Mouse (Mus musculus) lung, embryonic 16.5 days (tissue): ENCODE results near the gene Narf. TPM values are rescaled to one million over a fixed set of nuclear protein-coding genes. Genes with fewer than 3 reads are reported as not detected.

ENCODE experiments used
- ATAC-seq: fragments of 200-750 bp; cut with Nextera tagmentation; 2 replicates; pipeline ENCODE4 v1.8.0; 2017; ENCODE audit warnings: low read depth, mild to moderate bottlenecking, moderate library complexity
- H3K27ac ChIP-seq: fragments of 300-500 bp; sonication (generic); 2 replicates; pipeline ENCODE4 v1.5.1; 2014; ENCODE audit warnings: mild to moderate bottlenecking, control low read depth, low read length
- H3K27me3 ChIP-seq: fragments of 300-500 bp; sonication (generic); 2 replicates; pipeline ENCODE4 v1.6.1; 2014; ENCODE audit warnings: low read depth, low read length, mixed read lengths; ENCODE audit not compliant: control insufficient read depth, insufficient read depth
- H3K36me3 ChIP-seq: fragments of 300-500 bp; sonication (generic); 2 replicates; pipeline ENCODE4 v1.6.1; 2014; ENCODE audit warnings: low read length; ENCODE audit not compliant: control insufficient read depth, insufficient read depth
- H3K4me1 ChIP-seq: fragments of 300-500 bp; sonication (generic); replicated peaks from 2 replicates; pipeline ENCODE4 v1.6.1; 2014; ENCODE audit warnings: low read length, mixed read lengths; ENCODE audit not compliant: control insufficient read depth, insufficient read depth
- H3K4me2 ChIP-seq: fragments of 300-500 bp; sonication (generic); 2 replicates; pipeline ENCODE4 v1.6.1; 2014; ENCODE audit warnings: low read depth, low read length, control low read depth
- H3K4me3 ChIP-seq: fragments of 300-500 bp; sonication (generic); 2 replicates; pipeline ENCODE4 v1.5.1; 2014; ENCODE audit warnings: mild to moderate bottlenecking, low read length, control low read depth
- H3K9ac ChIP-seq: fragments of 300-500 bp; sonication (generic); 2 replicates; pipeline ENCODE4 v1.6.1; 2014; ENCODE audit warnings: low read length, control low read depth
- H3K9me3 ChIP-seq: fragments of 300-500 bp; sonication (generic); 2 replicates; pipeline ENCODE4 v1.6.1; 2016; ENCODE audit warnings: low read length; ENCODE audit not compliant: control insufficient read depth
- WGBS: fragments of 180-500 bp; shearing (Covaris S2); extraction: QIAGEN DNeasy Blood & Tissue Kit; methylation state at CpG from one replicate; pipeline ENCODE4 v1.1.7; 2014; 5-methylcytosine and 5-hydroxymethylcytosine counted together
- polyA plus RNA-seq: library from polyadenylated mRNA; unstranded; fragments of >200 nt; fragmentation: Nextera tagmentation; extraction: Ambion mirVana; gene quantifications from 2 replicates; pipeline ENCODE4 v1.2.1, GENCODE M21; 2015

The Narf gene
- polyA plus RNA-seq, 1 experiment from 2014 or later = 53.6 TPM

DNA sequence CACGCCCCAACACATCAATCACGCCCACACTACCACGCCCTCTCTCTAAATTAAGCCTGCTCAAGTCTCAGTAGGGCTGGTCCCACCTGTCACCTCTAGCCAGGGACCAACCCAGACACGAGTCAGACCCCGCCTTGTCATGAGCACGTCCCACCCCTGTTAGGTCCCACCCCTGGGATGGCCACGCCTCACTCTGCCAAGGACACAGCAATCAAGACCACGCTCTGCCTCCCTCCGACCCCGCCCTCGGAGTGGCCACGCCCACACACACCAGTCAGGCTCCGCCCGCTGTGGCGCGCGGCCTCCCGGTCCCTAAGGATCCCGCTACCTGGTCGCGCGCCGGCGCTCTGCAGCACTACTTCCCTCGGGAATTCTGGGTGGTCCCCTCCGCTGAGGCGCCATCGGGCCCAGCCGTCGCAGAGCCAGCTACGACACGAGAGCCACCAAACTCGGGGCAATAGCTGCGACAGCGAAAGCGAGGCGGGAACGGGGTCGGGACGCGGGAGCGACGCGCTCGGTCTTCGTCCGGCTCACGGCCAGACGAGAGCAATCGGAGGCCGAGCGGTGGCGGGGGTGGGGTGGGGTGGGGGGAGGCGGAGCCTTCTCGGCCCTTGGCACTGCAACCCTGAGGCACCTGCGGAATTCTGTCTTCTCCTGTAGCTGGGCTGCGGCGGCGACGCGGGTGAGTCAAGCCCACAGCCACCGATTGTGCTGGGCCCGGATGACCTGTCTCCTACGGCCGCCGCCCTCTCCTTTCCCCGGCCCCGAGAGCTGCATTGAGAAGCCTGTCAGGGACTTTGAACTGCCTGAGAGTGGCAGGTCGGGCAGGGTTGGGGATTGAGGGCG, 32.7 kb upstream of the Narf start, which contains the start of the genes Hexdc and Ogfod3:
Hexdc (plus strand) TSS at position 273 of the 846 bp plus-strand sequence.
Ogfod3 (minus strand) TSS at position 551 of the 846 bp plus-strand sequence.
- under 1% methylated on average over 54 of the region's 70 CpGs for WGBS

DNA sequence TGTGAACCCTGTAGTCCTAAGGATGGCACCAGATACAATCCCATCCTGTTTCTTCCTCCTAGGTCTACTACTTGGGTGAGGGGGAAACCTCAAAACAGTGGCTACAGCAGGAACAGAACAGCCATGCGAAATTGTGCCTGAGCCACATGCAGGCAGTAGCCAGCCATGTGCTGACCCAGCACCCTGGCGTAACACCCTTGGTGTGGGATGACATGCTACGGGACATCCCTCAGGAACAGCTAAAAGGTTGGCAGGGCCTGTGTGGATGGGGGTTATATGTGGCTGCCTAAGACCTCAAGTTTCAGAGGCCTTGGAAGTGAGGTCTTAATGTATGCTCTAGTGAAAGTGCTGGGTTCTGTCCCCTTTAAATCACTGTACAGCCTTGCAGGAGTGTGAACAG, 20.2 kb upstream of the Narf start:
- peaks cover 13% of the 10 kb centered on the region for H3K36me3 ChIP-seq
- 94% methylated on average over 3 of the region's 3 CpGs for WGBS
- H3K9ac ChIP-seq = no peak overlapping the region
- no peaks in the 10 kb centered on the region for H3K9me3 ChIP-seq
- H3K27me3 ChIP-seq = no peaks in the 10 kb centered on the region
- no peak for ATAC-seq
- no peaks in the 10 kb centered on the region for H3K4me1 ChIP-seq
- no peak overlapping the region for H3K4me2 ChIP-seq
- H3K4me3 ChIP-seq = no peak overlapping the region
- H3K27ac ChIP-seq = no peak overlapping the region

More for the DNA sequence above, 32.7 kb upstream of the Narf start, which contains the start of the genes Hexdc and Ogfod3:
- peak within 1 kb of the TSS; percentile 73 for H3K9ac ChIP-seq
- peak; percentile 98 for ATAC-seq
- H3K36me3 ChIP-seq = peaks cover 5% of the 10 kb centered on the region; the same call in 1 of the 2 replicates
- H3K27me3 ChIP-seq = no peaks in the 10 kb centered on the region
- H3K4me1 ChIP-seq = peaks cover 17% of the 10 kb centered on the region
- H3K4me2 ChIP-seq = peak within 1 kb of the TSS; percentile 86
- H3K4me3 ChIP-seq = peak within 1 kb of the TSS; percentile 65
- no peaks in the 10 kb centered on the region for H3K9me3 ChIP-seq
- H3K27ac ChIP-seq = peak within 1 kb of the TSS; percentile 80

DNA sequence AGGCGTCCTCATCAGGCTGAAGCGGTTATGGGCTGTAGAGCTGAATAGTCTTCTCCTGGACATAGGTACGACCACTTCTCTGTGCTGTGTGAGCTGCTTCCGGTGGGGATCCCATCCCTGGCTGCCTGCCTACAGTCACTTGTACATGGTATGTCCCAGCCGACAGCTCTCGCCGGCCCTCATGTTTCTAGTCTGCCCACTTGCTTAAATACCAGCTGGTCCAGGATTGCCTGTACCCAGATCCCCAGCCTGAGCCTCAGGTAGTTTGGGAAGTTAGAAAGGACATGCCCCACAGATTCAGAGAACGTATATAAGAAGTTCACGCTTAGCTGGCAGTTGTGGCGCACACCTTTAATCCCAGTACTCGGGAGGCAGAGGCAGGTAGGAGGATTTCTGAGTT, 17.3 kb upstream of the Narf start:
- Histone ChIP-seq H3K4me1 (no peaks in the 10 kb centered on the region), H3K27ac (no peak overlapping the region), H3K9me3 (no peaks in the 10 kb centered on the region), H3K36me3 (peaks cover 22% of the 10 kb centered on the region), H3K9ac (no peak overlapping the region), H3K27me3 (no peaks in the 10 kb centered on the region), H3K4me2 (no peak overlapping the region), H3K4me3 (no peak overlapping the region)
- ATAC-seq = no peak
- WGBS = 87% methylated on average over 11 of the region's 11 CpGs

DNA sequence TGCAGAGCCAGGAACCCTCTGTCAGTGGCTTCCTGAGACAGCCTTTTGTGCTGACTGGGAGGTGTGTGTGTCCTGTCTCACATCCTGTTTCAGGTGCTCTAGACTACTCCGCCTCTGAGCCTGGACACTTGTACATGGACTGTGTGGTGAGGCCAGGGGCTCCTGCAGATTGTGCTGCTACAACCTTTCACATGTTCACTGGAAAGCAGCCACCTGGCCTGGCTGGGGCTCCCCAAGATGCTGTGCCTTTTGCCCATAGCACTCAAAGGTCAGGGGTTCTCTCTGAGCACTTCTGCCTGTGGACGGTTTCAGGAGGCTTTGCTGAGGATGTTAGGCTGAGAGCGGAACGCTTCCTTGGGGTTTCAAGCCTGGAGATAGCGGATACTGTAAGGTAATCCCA, 16.3 kb upstream of the Narf start:
- H3K9me3 ChIP-seq = no peaks in the 10 kb centered on the region
- ATAC-seq = no peak
- H3K36me3 ChIP-seq = peaks cover 31% of the 10 kb centered on the region
- WGBS = 85% methylated on average over 5 of the region's 5 CpGs
- H3K27ac ChIP-seq = no peak overlapping the region
- no peak overlapping the region for H3K4me2 ChIP-seq
- no peaks in the 10 kb centered on the region for H3K4me1 ChIP-seq
- H3K9ac ChIP-seq = no peak overlapping the region
- no peak overlapping the region for H3K4me3 ChIP-seq
- no peaks in the 10 kb centered on the region for H3K27me3 ChIP-seq

DNA sequence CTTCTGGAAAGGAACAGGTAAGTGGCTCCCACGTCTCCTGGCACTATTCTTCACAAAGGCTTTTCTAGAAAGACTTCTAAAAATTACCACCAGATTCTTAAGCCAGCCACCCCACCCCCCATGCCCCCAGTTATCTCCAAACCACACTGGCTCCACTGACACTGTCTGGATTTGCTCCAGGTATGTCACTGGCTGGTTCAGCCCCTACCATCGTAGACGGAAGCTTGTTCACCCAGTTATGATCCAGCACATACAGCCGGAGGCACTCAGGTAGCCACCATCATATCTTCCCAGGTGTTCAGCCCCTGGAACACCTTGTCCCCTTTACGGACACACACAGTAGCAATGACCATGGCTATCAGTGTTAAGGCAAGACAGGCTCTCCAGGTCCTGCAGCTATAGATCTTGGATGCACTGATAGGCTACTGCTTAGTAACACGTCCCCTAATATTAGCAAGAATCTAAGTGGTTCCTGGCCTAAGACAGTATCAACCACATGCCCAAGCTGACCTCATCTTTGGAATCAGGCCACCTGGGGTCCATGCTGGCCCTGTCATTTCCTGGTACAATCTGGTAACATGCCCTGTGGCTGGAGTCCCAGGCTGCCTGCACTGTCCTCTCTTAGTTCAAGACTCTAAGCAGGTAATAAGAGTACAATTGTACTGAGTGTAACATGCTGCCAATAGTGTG, 15.6 kb upstream of the Narf start:
- Histone ChIP-seq H3K36me3 (peaks cover 31% of the 10 kb centered on the region), H3K27ac (no peak overlapping the region), H3K4me2 (no peak overlapping the region), H3K9ac (no peak overlapping the region), H3K27me3 (no peaks in the 10 kb centered on the region), H3K9me3 (no peaks in the 10 kb centered on the region), H3K4me3 (no peak overlapping the region), H3K4me1 (0 out of 2 replicates have a peak, but pooled peaks cover 2% of the 10 kb centered on the region)
- ATAC-seq = no peak
- 82% methylated on average over 6 of the region's 6 CpGs for WGBS

DNA sequence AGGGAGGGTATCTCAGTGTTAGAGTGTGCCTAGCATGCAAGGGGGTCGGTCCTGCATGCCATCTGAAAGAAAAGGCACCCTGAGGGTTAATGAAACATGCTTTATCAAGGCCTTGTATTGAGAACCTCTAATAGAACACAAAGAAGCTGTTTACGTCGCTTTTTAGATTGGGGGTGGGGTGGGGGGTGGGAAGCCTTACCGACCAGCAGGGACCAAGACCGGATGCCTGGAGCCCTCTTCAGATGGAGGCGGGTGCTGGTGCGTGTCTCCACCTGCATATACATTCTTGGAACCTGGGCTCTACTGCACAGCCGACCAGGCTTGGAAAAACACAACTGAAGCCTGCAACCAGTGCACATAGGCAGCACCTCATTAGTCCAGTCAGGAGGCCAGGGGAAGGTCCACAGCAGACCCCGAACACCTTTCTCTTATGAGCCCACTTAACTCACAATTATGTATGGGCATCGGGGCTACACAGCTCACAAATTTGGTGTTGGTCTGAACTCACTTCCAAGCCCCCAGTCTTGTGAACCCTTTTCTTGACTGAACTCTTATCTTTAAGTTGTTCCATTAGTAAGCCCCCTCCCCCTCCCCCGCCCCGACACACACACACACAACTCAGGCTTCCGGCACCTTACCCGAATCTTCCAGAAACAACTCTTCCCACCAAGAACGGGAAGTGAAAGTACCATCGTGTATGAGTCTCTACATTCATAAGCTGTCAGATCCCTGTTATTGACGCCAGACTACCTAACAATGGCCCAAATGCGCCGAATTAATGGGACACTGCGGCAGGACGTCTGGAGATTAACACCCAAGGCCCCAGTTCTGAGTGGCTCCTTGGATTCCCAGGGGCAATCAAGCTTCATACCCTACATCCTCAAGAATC, 8.7 kb upstream of the Narf start:
- Histone ChIP-seq H3K9ac (peak overlapping the region; percentile 74), H3K27ac (peak overlapping the region; percentile 85), H3K36me3 (peaks cover 19% of the 10 kb centered on the region), H3K9me3 (no peaks in the 10 kb centered on the region), H3K4me3 (peak overlapping the region; percentile 78), H3K4me2 (peak overlapping the region; percentile 85), H3K4me1 (peaks cover 14% of the 10 kb centered on the region), H3K27me3 (no peaks in the 10 kb centered on the region)
- 12% methylated on average over 21 of the region's 21 CpGs for WGBS
- peak; percentile 1; the same call in 1 of the 2 replicates for ATAC-seq

DNA sequence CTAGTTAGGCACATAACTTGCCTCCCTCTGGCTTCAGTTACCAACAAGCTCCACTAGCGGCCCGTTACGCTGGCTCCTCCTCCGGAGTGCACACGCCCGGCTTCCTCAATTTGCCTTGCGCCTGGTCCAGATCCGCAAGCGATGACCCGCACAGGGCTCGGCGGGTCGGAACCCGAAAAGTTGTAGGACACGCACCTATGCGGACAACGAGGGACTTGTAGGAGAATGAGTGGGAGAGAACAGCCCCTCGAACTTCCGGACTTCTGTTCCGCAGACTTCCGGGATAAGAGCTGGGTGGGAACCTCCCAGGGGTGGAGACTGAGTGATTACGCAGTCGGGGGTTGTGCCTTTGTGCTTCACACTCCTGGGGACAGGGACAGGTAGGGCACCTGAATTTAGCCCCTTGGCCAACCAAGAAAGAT, 8.0 kb upstream of the Narf start, which contains the start of gene Cybc1:
Cybc1 (minus strand) TSS at position 305 of the 422 bp plus-strand sequence.
- 0% methylated on average over 23 of the region's 23 CpGs for WGBS
- ATAC-seq = peak; percentile 94
- H3K36me3 ChIP-seq = peaks cover 15% of the 10 kb centered on the region

DNA sequence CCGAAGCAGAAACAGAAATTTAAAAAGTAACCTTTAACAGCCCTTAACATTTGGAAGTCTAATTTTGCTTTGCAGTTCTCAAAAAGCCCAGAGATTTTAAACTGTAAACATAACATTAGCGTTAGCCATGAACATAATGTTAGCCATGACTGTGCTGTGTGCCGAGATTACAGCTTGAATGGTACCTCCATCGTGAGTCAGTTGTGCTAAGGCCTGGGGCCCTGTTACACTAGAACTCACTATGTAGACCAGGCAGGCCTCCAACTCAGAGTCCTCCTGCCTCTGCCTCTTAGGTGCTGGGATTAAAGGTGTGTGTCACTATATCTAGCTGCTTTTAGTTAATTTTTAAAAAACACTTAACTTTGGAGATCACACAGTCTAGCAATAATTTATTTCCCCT, 5.9 kb upstream of the Narf start:
- H3K4me2 ChIP-seq = no peak overlapping the region
- 71% methylated on average over 4 of the region's 4 CpGs for WGBS
- no peaks in the 10 kb centered on the region for H3K27me3 ChIP-seq
- ATAC-seq = no peak
- no peaks in the 10 kb centered on the region for H3K36me3 ChIP-seq
- no peak overlapping the region for H3K27ac ChIP-seq
- H3K9ac ChIP-seq = no peak overlapping the region
- no peaks in the 10 kb centered on the region for H3K9me3 ChIP-seq
- no peak overlapping the region for H3K4me3 ChIP-seq
- peaks cover 18% of the 10 kb centered on the region for H3K4me1 ChIP-seq

More for the DNA sequence above, 8.0 kb upstream of the Narf start, which contains the start of gene Cybc1:
- H3K9me3 ChIP-seq = no peaks in the 10 kb centered on the region
- H3K9ac ChIP-seq = peak within 1 kb of the TSS; percentile 74
- H3K4me2 ChIP-seq = peak within 1 kb of the TSS; percentile 85
- no peaks in the 10 kb centered on the region for H3K27me3 ChIP-seq
- H3K4me1 ChIP-seq = peaks cover 14% of the 10 kb centered on the region
- peak within 1 kb of the TSS; percentile 85 for H3K27ac ChIP-seq
- peak within 1 kb of the TSS; percentile 78 for H3K4me3 ChIP-seq
